Mouse (Mus musculus): ENCODE data around the gene Negr1.

Negr1 gene

DNA sequence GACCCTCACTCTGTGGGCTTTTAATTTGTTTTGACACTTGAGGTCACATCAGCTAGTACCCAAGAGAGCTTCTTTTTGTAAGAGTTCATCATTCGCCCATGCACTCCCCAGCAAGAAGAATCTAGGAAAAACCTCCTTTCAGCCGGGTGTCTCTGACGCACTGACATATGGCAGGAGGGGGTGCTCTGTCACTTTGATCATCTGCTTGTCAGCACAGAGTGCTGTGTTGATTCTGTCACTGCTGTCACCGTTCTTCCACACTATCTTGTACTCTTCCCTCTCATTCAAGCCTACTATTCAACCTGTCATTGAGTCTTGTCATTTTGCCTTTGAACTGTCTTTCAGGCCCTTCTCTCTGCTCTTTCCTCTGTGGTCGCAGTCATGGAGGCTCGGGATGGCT is 385.8 kb downstream of the Negr1 start:
- in situ Hi-C loops (cut with MboI; ENCODE audit: low pct_unique_long_range_greater_than_20kb in 1 of 2, low sequenced_read_pairs in 2 of 2, unreplicated experiment in 1 of 2): no loop called here

DNA sequence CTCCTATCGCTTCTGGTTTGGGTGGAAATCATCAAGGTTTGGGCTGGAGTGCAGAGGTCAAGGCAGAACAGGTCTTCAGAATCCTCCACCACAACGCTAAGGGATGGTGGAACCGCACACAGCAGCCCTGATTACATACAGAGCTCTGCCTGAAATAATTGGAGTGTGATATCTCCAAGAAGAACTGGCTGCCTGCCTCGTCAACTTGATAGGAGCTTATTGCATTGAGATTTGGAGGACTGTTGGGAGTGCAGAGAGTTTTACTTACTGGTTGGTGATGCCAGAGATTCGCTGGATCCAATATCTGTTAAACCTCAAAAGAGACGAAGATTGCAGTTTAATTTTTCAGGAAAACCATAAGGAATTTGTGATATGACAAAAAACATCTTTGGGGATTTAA is 391.4 kb downstream of the Negr1 start:
- in situ Hi-C loops (cut with MboI; ENCODE audit: low pct_unique_long_range_greater_than_20kb in 1 of 2, low sequenced_read_pairs in 2 of 2, unreplicated experiment in 1 of 2): no loop called here

DNA sequence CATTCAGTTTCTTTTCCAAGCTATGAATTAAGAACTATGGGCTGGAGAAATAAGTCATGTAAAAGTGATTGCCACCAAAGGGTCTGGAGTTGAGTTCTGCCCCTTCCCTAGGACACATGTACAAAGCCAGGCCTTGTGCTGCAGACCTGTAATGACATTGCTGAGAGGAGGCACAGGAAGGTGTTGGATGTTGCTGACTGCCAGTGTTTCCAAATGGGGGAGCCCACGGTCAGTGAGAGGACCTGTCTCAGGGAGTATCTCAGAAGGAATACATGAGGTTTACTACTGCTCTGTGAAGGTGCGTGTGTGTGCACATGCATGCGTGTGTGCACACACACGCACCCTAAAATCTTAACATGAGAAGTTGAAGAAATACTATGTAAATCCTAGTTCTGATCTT is 393.5 kb downstream of the Negr1 start:
- in situ Hi-C loops (cut with MboI; ENCODE audit: low pct_unique_long_range_greater_than_20kb in 1 of 2, low sequenced_read_pairs in 2 of 2, unreplicated experiment in 1 of 2): no loop called here

DNA sequence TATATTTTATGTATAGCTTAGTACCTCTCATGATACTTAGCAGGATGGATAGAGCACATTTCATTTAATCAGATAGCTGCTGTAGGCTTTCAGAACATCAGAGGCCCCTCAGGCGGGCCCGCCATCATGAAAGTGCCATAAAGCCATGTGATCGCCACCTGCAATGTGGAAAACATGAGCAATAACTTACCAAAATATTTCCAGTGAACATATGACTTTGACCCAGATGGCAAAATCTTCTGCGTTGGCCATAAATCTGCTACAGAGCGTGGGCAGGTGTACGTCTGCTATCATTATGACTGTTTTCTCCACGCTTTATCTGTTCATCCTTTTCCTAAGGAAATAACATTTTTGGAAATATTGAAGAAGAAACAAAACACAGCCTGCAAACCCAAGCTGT is 397.0 kb downstream of the Negr1 start:
- in situ Hi-C loops (cut with MboI; ENCODE audit: low pct_unique_long_range_greater_than_20kb in 1 of 2, low sequenced_read_pairs in 2 of 2, unreplicated experiment in 1 of 2): no loop called here

DNA sequence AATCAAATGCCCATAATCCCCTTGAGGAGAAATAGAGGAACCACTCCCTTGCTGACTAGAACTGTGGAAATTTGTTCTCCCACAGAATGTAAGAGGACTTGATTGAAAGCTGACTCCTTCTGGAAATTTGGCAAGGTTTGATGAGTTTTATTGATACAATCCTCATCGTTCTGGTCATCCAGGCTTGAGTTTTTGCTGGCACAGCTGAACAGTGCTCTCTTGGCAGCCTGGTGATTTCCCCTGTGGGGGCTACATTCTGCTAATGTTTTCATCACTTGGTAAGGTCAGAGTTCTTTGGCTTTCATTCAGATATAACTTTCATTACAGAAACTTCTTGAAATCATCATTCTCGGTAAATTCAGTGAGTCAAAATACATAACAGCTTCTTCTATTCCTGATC is 407.2 kb downstream of the Negr1 start:
- in situ Hi-C loops (cut with MboI; ENCODE audit: low pct_unique_long_range_greater_than_20kb in 1 of 2, low sequenced_read_pairs in 2 of 2, unreplicated experiment in 1 of 2): no loop called here

DNA sequence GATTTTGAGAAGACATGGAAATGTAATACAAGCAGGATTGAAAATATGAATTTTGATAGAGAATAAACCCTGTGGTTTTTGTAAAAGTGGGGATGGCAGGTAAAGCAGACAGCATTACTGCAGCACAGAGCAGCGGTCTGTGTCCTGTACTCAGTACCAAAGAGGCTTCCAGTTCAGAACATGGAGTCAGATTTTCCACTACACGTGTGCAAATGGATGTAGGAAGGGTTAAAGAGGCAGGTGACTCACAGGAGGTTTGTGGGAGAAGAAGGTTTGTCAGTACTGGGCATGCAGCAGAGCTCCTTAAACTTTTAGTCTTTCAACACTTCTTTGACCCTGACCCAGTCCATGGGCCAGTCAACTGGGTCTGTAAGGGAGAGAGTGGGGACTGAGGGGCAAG is 409.5 kb downstream of the Negr1 start:
- in situ Hi-C loops (cut with MboI; ENCODE audit: low pct_unique_long_range_greater_than_20kb in 1 of 2, low sequenced_read_pairs in 2 of 2, unreplicated experiment in 1 of 2): no loop called here

DNA sequence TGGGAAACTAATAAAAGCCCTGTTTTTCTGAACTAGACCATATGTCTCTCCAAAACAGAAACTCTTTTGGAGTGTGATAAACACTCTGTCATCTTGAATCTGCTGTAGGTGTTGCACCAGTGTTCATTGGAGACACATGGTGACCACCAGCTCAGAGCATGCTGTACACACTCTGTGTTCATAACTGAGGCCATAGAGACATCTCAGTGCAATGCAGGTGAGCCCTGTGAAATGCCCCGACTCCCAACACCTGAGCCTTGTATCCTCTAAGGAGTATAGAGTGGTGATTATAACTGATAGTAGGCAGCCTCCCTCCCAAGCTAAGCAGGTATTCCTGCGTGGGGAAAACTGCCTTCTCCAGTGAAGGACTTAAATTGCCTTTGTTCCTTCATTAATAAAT is 415.2 kb downstream of the Negr1 start:
- in situ Hi-C loops (cut with MboI; ENCODE audit: low pct_unique_long_range_greater_than_20kb in 1 of 2, low sequenced_read_pairs in 2 of 2, unreplicated experiment in 1 of 2): no loop called here

DNA sequence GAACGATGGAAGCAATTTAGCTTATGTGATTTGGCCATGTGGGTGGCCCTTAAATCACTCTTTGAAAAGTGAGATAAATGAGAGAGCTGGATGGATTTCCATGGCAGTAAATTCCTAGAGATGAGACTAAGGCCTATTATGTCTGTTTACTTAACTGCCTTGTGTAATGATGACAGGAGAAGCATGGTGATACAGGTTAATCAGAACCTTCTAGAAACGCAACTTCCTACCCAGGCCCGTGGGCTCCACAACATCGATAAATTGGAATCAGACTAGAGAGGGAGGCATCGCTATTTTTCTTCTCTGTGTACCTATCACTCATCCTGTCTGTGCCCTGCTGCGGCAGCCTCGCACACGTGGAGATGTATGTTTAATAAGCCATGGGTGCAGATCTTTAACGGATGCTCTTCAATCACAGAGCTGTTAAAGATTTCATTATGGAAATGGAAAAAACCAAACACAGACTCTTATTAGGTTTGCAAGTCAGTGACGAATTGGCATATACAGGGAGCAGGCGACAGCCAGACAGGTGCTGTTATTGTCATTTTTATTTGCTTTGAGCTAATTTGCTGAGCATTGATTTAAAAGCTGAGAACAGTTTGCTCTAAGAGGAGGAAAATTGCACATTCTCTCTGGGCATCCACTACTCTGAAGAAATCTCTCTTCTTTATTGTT is 418.6 kb downstream of the Negr1 start:
- in situ Hi-C loops (cut with MboI; ENCODE audit: low pct_unique_long_range_greater_than_20kb in 1 of 2, low sequenced_read_pairs in 2 of 2, unreplicated experiment in 1 of 2): no loop called here

DNA sequence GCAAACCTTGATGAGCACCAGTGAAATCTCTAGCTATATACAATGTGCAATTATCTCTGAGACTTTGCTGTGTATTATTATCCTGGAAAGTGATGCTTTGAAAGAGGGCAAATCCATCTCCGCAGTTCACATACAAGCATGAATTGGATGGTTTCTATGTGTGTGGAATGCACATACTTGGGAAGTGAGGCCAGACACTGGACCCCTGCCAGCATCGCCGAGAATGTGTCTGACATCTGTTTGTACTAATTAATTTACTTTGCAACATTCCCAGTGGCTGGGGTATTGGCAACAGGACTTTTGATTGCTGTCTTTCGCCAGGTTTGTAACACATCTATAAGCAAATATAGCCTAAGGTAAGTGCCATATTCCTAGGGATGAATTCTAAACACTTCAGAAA is 420.5 kb downstream of the Negr1 start:
- in situ Hi-C loops (cut with MboI; ENCODE audit: low pct_unique_long_range_greater_than_20kb in 1 of 2, low sequenced_read_pairs in 2 of 2, unreplicated experiment in 1 of 2): no loop called here

DNA sequence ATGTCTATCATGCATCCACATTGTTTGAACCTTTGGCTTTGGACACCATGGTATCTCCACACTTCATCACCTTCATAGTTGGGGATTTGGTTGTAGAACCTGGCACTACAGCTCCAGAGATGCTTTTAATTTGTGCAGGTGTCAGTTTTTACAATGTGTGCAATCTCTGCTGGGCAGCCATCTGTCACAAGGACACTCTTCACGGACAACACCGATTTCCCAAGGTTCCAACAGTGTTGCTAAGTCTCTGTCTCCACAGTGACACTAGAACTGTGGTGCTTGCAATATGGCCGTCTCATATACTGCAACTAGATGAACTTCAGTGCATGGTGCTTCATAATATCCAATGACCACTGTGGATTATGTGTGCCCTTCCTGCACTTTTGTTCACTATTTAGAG is 425.5 kb downstream of the Negr1 start:
- in situ Hi-C loops (cut with MboI; ENCODE audit: low pct_unique_long_range_greater_than_20kb in 1 of 2, low sequenced_read_pairs in 2 of 2, unreplicated experiment in 1 of 2): no loop called here

DNA sequence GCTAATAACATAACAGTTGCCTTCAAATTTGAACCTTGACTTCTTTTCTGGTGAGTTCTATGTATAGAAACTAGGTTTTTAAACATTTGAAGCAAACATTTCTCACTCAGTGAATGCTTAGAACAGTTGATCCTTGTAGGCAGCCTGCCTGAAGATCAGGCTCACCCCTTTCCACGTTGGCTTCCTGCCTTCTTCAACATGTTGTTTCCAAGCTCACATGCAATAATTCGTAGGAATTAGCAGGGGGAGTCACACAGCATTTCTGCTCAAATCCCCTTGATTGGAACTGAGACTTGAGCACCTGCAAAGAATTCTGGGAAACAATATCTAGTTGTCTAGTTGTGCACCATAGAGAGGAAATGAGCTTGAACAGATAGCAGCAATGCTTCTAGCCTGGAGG is 430.6 kb downstream of the Negr1 start:
- in situ Hi-C loops (cut with MboI; ENCODE audit: low pct_unique_long_range_greater_than_20kb in 1 of 2, low sequenced_read_pairs in 2 of 2, unreplicated experiment in 1 of 2): no loop called here

DNA sequence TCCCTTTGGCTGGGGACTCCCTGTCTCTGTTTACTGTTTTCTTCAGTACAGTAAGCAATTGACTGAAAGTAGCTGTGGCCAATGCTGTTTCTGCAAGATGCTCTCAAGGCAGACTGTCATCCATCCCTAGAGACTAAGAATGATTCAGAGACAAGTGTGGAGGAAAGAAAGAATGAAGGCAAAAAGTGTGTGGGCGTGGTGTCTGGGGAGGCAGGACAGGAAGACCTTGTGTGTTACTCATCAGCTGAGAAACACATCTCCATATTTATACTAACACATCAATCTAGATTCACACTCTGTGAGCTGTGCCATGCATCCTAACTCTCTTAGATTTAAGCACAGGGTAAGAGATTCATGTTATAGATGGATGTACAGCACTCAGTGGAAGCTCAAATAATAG is 431.2 kb downstream of the Negr1 start:
- in situ Hi-C loops (cut with MboI; ENCODE audit: low pct_unique_long_range_greater_than_20kb in 1 of 2, low sequenced_read_pairs in 2 of 2, unreplicated experiment in 1 of 2): no loop called here

DNA sequence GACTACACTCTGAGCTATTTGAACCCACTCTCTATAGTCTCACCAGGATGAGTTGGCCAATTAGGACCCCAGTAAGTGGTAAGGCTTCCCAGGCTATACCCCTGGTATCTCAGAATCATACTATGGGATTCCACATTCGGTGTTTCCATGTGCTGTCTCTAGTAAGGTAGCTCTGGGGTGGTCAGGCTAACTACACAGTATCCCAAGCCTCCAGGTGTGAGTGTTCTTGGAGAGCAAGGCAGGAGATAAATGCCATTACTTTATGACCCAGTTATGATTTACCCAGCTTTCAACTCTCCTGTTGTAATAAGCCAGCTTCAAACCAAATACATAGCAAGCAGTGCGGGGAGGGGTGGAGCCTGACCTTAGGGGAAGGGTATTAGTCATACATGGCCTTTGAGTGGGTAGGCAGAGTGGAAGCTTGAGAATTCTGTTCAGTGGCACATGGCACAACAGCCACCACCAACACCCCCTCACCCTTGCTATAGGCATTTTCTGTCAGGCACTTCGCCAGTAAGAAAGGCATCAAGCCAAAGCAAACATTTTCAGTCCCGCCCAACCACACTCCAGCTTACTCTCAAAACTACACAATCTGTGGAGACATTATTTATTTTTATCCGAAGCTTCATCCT is 437.7 kb downstream of the Negr1 start:
- in situ Hi-C loops (cut with MboI; ENCODE audit: low pct_unique_long_range_greater_than_20kb in 1 of 2, low sequenced_read_pairs in 2 of 2, unreplicated experiment in 1 of 2): no loop called here

DNA sequence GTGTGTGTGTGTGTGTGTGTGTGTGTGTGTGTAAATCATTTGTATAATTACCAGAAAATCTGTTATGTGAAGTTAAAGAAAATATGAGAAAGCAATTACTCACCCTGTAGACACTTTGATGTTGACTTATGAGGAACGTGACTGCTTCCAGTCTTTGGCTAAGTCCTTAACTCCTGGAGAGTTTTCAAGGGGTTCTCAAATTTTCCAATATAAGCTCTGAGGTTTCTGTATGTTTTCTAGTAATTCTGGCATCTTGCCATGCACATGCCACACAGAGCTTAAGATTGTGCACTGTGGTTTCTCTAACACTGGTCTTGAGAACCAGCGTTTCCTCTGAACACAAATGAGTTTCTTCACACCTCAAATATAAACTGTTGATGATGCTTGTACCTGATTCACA is 460.0 kb downstream of the Negr1 start:
- in situ Hi-C loops (cut with MboI; ENCODE audit: low pct_unique_long_range_greater_than_20kb in 1 of 2, low sequenced_read_pairs in 2 of 2, unreplicated experiment in 1 of 2): no loop called here

DNA sequence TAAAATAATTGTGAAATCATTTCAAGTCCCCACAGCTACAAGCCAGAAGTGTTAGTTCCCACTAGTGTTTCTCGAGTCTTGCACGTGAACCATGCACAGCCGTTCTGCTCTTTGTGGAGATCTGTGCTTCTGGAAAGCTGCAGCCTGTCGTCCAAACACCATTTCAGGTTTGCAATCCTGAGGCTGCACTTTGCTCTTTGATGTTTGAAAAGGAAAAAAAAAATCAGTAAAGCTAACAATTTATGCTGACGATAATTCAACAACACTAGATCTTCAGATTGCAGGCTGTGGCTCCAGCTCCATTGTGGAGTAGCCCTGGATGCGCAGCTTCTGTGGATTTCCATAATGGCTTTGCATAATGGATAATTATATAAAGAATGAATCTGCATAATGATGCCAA is 463.0 kb downstream of the Negr1 start:
- in situ Hi-C loops (cut with MboI; ENCODE audit: low pct_unique_long_range_greater_than_20kb in 1 of 2, low sequenced_read_pairs in 2 of 2, unreplicated experiment in 1 of 2): no loop called here

DNA sequence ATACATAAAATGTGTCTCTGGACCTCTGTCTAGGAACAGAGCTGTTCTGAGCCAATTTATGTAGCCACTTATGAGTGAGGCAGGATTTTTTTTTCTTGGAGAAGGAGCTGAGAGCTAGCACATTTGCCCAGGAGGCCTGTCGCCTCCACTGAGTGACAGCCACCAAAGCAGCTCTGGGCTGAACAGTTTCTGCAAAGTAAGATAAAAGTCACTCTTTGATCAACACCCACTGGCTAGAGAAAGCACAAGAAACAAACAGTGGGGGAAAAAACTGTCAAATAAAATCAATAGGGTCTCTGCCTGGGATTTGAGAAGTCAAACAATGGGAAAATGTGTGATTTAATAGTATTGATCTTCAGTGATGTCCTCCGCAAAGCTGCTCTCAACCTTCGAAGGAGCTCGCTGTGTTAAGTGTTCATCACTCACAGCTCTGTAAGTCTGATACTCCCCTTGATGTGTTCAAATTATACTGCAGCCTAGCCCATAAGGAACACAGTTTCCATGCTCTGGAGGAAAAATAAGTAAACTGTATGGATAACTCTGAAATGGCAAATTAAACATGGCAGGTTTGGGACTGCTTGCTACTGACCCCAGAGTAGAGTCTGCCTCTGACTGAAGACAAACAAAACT is 470.0 kb downstream of the Negr1 start:
- in situ Hi-C loops (cut with MboI; ENCODE audit: low pct_unique_long_range_greater_than_20kb in 1 of 2, low sequenced_read_pairs in 2 of 2, unreplicated experiment in 1 of 2): no loop called here

DNA sequence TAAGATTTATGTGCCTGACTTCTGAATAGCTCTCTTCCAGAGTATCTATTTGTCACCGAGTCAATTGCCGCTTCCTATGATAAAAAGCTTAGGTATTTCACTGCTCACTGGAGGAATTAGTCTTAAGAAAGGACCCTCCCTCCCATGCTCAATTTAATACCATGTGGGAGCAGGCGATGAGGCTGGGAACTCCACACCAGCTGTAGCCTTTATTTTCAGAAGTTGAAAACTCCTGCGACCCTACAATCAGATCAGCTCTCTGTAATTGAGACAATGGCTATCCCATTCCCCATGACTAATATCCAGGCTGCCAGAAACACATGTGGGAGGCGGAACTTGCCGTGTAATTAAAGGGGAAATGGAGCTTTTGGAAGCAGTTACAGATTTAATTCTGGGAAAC is 474.4 kb downstream of the Negr1 start:
- in situ Hi-C loops (cut with MboI; ENCODE audit: low pct_unique_long_range_greater_than_20kb in 1 of 2, low sequenced_read_pairs in 2 of 2, unreplicated experiment in 1 of 2): no loop called here

DNA sequence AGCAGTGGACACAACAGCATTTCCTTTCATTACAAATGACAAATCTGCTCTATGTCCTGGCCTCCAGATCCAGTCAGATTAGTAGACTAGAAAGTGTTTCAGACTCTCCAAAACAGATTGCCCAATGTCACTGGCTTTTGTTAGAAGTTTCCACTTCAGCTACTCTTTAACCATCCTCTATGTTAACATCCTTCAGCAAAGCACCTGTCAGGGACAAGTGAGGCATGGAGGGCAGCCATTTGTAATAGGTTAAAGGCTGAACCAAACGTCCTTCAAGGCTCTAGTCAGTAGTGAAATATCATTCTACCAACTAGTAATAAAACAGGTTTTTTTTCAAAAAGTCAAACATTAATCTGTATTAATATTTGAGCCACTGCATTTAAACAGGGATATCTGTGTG is 475.0 kb downstream of the Negr1 start:
- in situ Hi-C loops (cut with MboI; ENCODE audit: low pct_unique_long_range_greater_than_20kb in 1 of 2, low sequenced_read_pairs in 2 of 2, unreplicated experiment in 1 of 2): no loop called here

DNA sequence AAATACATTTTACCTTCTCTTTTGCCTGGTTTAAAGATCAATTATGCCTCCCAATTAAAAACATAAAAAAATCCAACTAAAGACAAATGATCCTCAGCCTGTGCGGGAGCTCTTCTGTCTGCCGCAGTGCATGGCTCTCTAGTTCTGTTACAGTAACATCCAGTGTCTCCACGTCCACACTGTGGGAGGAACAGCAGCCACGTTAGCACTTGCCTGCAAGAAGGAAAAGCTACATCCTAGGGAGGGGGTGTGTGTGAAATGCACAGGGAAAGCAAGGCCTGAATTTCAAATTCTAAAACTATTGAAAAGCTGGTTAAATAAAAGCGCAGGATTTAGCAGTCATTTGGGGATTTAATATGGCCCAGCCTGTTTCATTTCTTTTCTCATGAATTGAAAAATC is 479.0 kb downstream of the Negr1 start:
- in situ Hi-C loops (cut with MboI; ENCODE audit: low pct_unique_long_range_greater_than_20kb in 1 of 2, low sequenced_read_pairs in 2 of 2, unreplicated experiment in 1 of 2): no loop called here

DNA sequence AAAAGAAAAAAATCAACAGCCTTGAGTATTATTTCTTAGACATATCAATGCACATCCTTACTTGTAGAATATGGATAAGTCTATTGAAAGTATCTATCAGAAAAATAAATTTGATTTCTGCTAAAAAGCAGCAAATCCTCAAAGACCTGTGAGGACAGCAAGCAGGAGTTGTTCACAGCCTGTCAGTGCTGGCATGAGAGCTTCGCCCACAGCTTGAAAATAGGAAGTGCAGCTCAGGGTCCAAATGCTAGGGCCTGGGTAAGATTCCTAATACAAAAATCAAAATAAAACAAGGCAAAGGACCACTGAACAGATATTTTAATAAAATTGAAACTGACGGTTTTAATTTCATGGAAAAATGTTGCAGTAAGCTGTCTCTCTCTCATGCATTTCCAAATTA is 483.0 kb downstream of the Negr1 start:
- in situ Hi-C loops (cut with MboI; ENCODE audit: low pct_unique_long_range_greater_than_20kb in 1 of 2, low sequenced_read_pairs in 2 of 2, unreplicated experiment in 1 of 2): no loop called here

All from mouse embryonic stem cell (cell line).